Mouse (Mus musculus): ENCODE measurements around the gene 4930442H23Rik. TPM values are rescaled to one million over a fixed set of nuclear protein-coding genes. Genes with fewer than 3 reads are reported as not detected.
A peak's percentile ranks its signal among the peaks of the same experiment; 100 is the strongest.

The 4930442H23Rik gene
- polyA plus RNA-seq, 1 experiment from 2014 or later = not detected

DNA sequence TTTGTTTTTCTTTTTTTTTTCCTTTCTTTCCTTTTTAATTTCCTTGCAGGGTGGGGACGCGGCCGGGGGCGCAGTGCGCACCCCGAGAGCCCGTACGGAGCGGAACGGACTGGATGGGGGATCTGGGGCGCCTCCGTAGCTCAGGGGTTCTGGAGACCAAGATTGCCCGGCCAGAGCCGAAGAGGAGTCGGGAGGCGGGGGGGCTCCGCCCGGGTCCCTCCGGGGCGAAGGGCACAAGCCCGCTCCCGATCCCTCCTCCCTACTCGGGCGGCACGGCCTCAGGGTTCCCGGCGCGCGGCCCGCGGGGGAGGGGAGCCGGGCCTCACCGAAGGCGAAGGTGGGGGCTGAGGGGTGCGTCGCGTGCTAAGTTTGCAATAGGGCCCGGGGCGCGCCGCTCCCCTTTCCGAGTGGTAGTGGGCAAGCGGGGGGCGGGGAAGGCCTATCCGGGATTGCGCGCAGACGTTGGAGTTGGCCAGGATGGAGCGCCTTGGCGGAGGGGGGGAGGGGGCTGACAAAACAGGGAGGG is 46.9 kb downstream of the 4930442H23Rik start:
- peak overlapping the region; percentile 100 for H3K4me2 ChIP-seq (ENCODE audit: low read depth, low read length, severe bottlenecking)
- no peaks in the 10 kb centered on the region for H3K9me3 ChIP-seq (ENCODE audit: control insufficient read depth, low read length)
- WGBS = 2% methylated on average over 35 of the region's 50 CpGs
- ATAC-seq (replicated peaks; ENCODE audit: low FRiP score) (peak; percentile 48), DNase-seq (ENCODE audit: low spot score) (peak; percentile 93)
- peak overlapping the region; percentile 91 for H3K27ac ChIP-seq (ENCODE audit: low read depth, low read length)
- peak overlapping the region; percentile 74 for H3K4me3 ChIP-seq (ENCODE audit: low read depth, low read length)
- peaks cover 23% of the 10 kb centered on the region for H3K4me1 ChIP-seq (replicated peaks; ENCODE audit: control insufficient read depth, insufficient read depth, low read length)
- peak overlapping the region; percentile 83 for H3K9ac ChIP-seq (ENCODE audit: low read length)
- peaks cover 29% of the 10 kb centered on the region for H3K27me3 ChIP-seq (ENCODE audit: control insufficient read depth, insufficient read depth, low read length)
- no peaks in the 10 kb centered on the region for H3K36me3 ChIP-seq (ENCODE audit: control insufficient read depth, insufficient read depth, low read length)

DNA sequence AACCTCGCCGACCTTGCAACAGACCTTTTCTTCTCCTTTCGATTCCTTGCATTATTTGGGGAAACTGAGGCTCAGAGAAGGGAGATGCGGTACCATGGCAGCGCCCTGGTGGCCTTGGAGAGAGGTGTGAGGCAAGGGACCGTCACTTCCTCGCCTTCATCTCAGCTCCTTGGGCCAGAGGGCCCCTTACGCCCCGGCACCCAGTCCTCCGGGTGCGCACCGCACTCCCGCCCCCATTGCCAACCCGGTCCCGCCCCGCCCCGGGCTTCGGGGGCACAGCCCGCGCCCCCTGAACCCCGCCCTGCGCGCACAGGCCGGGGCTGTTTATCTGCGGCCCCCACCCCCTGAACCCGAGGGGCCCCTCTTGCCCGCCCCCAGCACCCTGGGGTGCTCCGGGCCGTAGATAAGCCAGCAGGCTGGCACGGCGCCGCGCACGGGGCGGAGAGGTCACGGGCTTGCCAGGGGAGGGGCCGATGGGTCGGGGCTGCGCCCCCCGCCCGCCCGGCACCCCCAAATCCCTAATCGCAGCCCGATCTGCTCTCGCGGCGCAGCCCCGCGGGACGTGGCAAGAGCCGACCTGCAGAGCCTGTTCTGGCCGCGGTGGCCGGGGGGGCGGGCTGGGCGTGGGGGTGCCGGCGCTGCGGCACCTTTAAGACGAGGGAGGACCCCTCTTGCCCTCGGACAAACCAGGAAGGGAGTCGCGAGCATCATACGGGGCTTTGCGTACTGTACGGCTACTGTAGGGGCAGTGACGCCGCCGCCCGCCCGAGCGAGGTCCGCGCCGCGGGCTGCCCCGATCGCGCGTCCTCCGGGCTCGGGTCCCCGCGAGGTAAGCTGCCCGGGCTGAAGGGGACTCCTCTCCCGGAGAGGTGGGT is 47.6 kb downstream of the 4930442H23Rik start:
- peak; percentile 16 for ATAC-seq (replicated peaks; ENCODE audit: low FRiP score)

DNA sequence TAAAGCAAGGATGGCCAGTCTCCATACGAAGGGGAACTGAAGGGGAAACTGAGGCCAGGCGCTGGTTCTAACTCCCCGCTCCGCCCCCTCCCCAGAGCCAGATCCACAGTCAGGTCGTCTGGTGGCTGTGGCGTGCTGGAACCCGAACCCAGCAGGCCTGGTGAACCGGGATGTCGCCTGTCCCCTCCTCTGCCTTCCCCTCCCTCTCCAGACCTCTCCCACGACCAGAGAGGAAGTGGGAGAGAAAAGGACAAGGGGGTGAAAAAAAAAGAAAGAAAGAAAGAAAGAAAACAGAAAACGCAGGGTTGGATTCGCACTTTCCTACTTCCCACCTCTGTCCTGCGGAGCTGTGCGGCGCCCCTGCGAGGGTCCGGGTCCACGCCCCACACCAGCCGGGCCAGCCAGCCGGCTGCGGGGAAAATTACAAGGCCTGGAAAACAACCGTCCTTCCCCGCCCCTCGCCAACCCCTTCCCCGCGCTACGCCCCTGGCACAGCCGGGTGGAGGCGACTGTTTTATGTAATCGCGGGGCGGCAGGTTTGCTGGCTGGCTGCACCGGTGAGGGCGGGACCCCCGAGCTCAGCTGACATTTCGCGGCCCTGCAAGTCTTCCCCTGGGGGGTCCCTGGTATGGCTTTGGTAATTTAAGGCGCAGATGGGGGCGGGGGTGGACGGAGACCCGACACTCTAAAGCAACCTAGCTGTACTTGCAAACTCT is 48.5 kb downstream of the 4930442H23Rik start, which contains the start of gene Zbtb7a:
Zbtb7a (plus strand) TSS at position 255 of the 716 bp plus-strand sequence.
- H3K27me3 ChIP-seq (ENCODE audit: control insufficient read depth, insufficient read depth, low read length) = peaks cover 33% of the 10 kb centered on the region
- ATAC-seq (replicated peaks; ENCODE audit: low FRiP score) = no peak
- peak; percentile 78 for DNase-seq (ENCODE audit: low spot score)
- H3K9ac ChIP-seq (ENCODE audit: low read length) = peak within 1 kb of the TSS; percentile 83
- H3K36me3 ChIP-seq (ENCODE audit: control insufficient read depth, insufficient read depth, low read length) = no peaks in the 10 kb centered on the region
- WGBS = 3% methylated on average over 39 of the region's 41 CpGs
- H3K4me3 ChIP-seq (ENCODE audit: low read depth, low read length) = peak within 1 kb of the TSS; percentile 74
- H3K4me1 ChIP-seq (replicated peaks; ENCODE audit: control insufficient read depth, insufficient read depth, low read length) = peaks cover 20% of the 10 kb centered on the region
- peak within 1 kb of the TSS; percentile 91 for H3K27ac ChIP-seq (ENCODE audit: low read depth, low read length)
- H3K4me2 ChIP-seq (ENCODE audit: low read depth, low read length, severe bottlenecking) = peak within 1 kb of the TSS; percentile 100
- no peaks in the 10 kb centered on the region for H3K9me3 ChIP-seq (ENCODE audit: control insufficient read depth, low read length)

More for the DNA sequence above, 47.6 kb downstream of the 4930442H23Rik start:
- peaks cover 29% of the 10 kb centered on the region for H3K27me3 ChIP-seq (ENCODE audit: control insufficient read depth, insufficient read depth, low read length)
- peak overlapping the region; percentile 74 for H3K4me3 ChIP-seq (ENCODE audit: low read depth, low read length)
- no peaks in the 10 kb centered on the region for H3K36me3 ChIP-seq (ENCODE audit: control insufficient read depth, insufficient read depth, low read length)
- DNase-seq (ENCODE audit: low spot score) = peak; percentile 85
- H3K9ac ChIP-seq (ENCODE audit: low read length) = peak overlapping the region; percentile 83
- peaks cover 23% of the 10 kb centered on the region for H3K4me1 ChIP-seq (replicated peaks; ENCODE audit: control insufficient read depth, insufficient read depth, low read length)
- H3K4me2 ChIP-seq (ENCODE audit: low read depth, low read length, severe bottlenecking) = peak overlapping the region; percentile 100
- peak overlapping the region; percentile 91 for H3K27ac ChIP-seq (ENCODE audit: low read depth, low read length)
- H3K9me3 ChIP-seq (ENCODE audit: control insufficient read depth, low read length) = no peaks in the 10 kb centered on the region
- WGBS = 1% methylated on average over 78 of the region's 86 CpGs

DNA sequence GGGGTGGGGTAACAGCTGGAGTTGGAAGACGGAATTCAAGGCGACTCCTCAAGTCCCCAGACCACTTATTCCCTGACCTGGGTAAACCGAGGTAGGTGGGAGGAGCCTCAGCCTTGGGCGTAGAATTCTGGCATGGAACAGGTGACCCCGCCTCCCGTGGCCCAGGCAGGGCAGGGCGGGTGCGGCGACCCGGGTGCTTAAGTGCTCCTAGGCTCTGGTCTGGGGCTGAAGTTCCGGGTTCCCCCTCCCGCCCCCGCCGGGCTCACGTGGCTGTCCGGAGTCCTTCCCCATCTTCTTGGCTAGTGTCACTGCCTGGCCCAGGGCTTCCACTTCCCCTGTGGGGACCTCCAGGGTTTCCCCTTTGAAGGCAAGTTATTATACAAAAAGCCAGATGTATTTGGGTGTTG is 49.5 kb downstream of the 4930442H23Rik start:
- Histone ChIP-seq H3K27me3 (ENCODE audit: control insufficient read depth, insufficient read depth, low read length) (peaks cover 33% of the 10 kb centered on the region), H3K27ac (ENCODE audit: low read depth, low read length) (no peak overlapping the region), H3K36me3 (ENCODE audit: control insufficient read depth, insufficient read depth, low read length) (no peaks in the 10 kb centered on the region), H3K4me3 (ENCODE audit: low read depth, low read length) (no peak overlapping the region), H3K4me2 (ENCODE audit: low read depth, low read length, severe bottlenecking) (no peak overlapping the region), H3K9ac (ENCODE audit: low read length) (no peak overlapping the region), H3K9me3 (ENCODE audit: control insufficient read depth, low read length) (no peaks in the 10 kb centered on the region), H3K4me1 (replicated peaks; ENCODE audit: control insufficient read depth, insufficient read depth, low read length) (peaks cover 17% of the 10 kb centered on the region)
- DNase-seq (ENCODE audit: low spot score) (no peak), ATAC-seq (replicated peaks; ENCODE audit: low FRiP score) (no peak)
- 3% methylated on average over 16 of the region's 16 CpGs for WGBS

Other genes with a start within 250 kb of the 4930442H23Rik start
- gene Gng7, start 168.9 kb downstream of the 4930442H23Rik start, polyA plus RNA-seq (2014; fragmentation: Nextera tagmentation; extraction: Ambion mirVana) = 8.0 and 9.2 TPM in 2 replicates
- gene Diras1, start 158.2 kb downstream of the 4930442H23Rik start, polyA plus RNA-seq (2014; fragmentation: Nextera tagmentation; extraction: Ambion mirVana) = 1.5 and 2.2 TPM in 2 replicates
- gene Slc39a3, start 146.4 kb downstream of the 4930442H23Rik start, polyA plus RNA-seq (2014; fragmentation: Nextera tagmentation; extraction: Ambion mirVana) = 19.4 and 21.6 TPM in 2 replicates
- gene Sgta, start 123.7 kb downstream of the 4930442H23Rik start, polyA plus RNA-seq (2014; fragmentation: Nextera tagmentation; extraction: Ambion mirVana) = 259 and 265 TPM in 2 replicates
- gene Thop1, start 113.8 kb downstream of the 4930442H23Rik start, polyA plus RNA-seq (2014; fragmentation: Nextera tagmentation; extraction: Ambion mirVana) = 76.1 and 78.9 TPM in 2 replicates
- gene Creb3l3, start 85.0 kb downstream of the 4930442H23Rik start, polyA plus RNA-seq (2014; fragmentation: Nextera tagmentation; extraction: Ambion mirVana) = 0.33 and 0.49 TPM in 2 replicates
- gene Map2k2, start 77.9 kb downstream of the 4930442H23Rik start, polyA plus RNA-seq (2014; fragmentation: Nextera tagmentation; extraction: Ambion mirVana) = 212 and 232 TPM in 2 replicates
- gene Zbtb7a, start 48.6 kb downstream of the 4930442H23Rik start, polyA plus RNA-seq (2014; fragmentation: Nextera tagmentation; extraction: Ambion mirVana) = 8.8 and 10.1 TPM in 2 replicates
- gene Pias4, start 15.9 kb downstream of the 4930442H23Rik start, polyA plus RNA-seq (2014; fragmentation: Nextera tagmentation; extraction: Ambion mirVana) = 54.0 and 65.0 TPM in 2 replicates
- 467 and 501 TPM in 2 replicates for gene Eef2, start 7.2 kb downstream of the 4930442H23Rik start, polyA plus RNA-seq (2014; fragmentation: Nextera tagmentation; extraction: Ambion mirVana)
- gene Dapk3, start 844 bp downstream of the 4930442H23Rik start, polyA plus RNA-seq (2014; fragmentation: Nextera tagmentation; extraction: Ambion mirVana) = 54.8 and 59.3 TPM in 2 replicates
- gene Nmrk2, start 18.2 kb upstream of the 4930442H23Rik start, polyA plus RNA-seq (2014; fragmentation: Nextera tagmentation; extraction: Ambion mirVana) = not detected in 2 replicates
- gene Atcay, start 47.0 kb upstream of the 4930442H23Rik start, polyA plus RNA-seq (2014; fragmentation: Nextera tagmentation; extraction: Ambion mirVana) = 20.9 and 23.2 TPM in 2 replicates
- gene Zfr2, start 49.3 kb upstream of the 4930442H23Rik start, polyA plus RNA-seq (2014; fragmentation: Nextera tagmentation; extraction: Ambion mirVana) = 5.3 and 6.4 TPM in 2 replicates
- gene Matk, start 69.1 kb upstream of the 4930442H23Rik start, polyA plus RNA-seq (2014; fragmentation: Nextera tagmentation; extraction: Ambion mirVana) = 2.6 and 4.0 TPM in 2 replicates
- gene Mrpl54, start 83.1 kb upstream of the 4930442H23Rik start, polyA plus RNA-seq (2014; fragmentation: Nextera tagmentation; extraction: Ambion mirVana) = 147 and 154 TPM in 2 replicates
- gene Apba3, start 83.1 kb upstream of the 4930442H23Rik start, polyA plus RNA-seq (2014; fragmentation: Nextera tagmentation; extraction: Ambion mirVana) = 36.2 and 42.0 TPM in 2 replicates
- gene Tjp3, start 107.7 kb upstream of the 4930442H23Rik start, polyA plus RNA-seq (2014; fragmentation: Nextera tagmentation; extraction: Ambion mirVana) = 10.1 and 11.9 TPM in 2 replicates
- gene Pip5k1c, start 109.1 kb upstream of the 4930442H23Rik start, polyA plus RNA-seq (2014; fragmentation: Nextera tagmentation; extraction: Ambion mirVana) = 74.1 and 74.9 TPM in 2 replicates
- gene Cactin, start 137.3 kb upstream of the 4930442H23Rik start, polyA plus RNA-seq (2014; fragmentation: Nextera tagmentation; extraction: Ambion mirVana) = 51.2 and 53.2 TPM in 2 replicates
- gene Tbxa2r, start 144.9 kb upstream of the 4930442H23Rik start, polyA plus RNA-seq (2014; fragmentation: Nextera tagmentation; extraction: Ambion mirVana) = 1.9 and 2.6 TPM in 2 replicates
- 0.07 TPM in 1 of 2 replicates, not detected in the other for gene Gipc3, start 159.4 kb upstream of the 4930442H23Rik start, polyA plus RNA-seq (2014; fragmentation: Nextera tagmentation; extraction: Ambion mirVana)
- gene Hmg20b, start 166.6 kb upstream of the 4930442H23Rik start, polyA plus RNA-seq (2014; fragmentation: Nextera tagmentation; extraction: Ambion mirVana) = 109 and 111 TPM in 2 replicates
- gene Mfsd12, start 173.6 kb upstream of the 4930442H23Rik start, polyA plus RNA-seq (2014; fragmentation: Nextera tagmentation; extraction: Ambion mirVana) = 4.5 and 4.7 TPM in 2 replicates
- gene 4930404N11Rik, start 182.0 kb upstream of the 4930442H23Rik start, polyA plus RNA-seq (2014; fragmentation: Nextera tagmentation; extraction: Ambion mirVana) = 0.15 and 0.40 TPM in 2 replicates
- gene Fzr1, start 194.7 kb upstream of the 4930442H23Rik start, polyA plus RNA-seq (2014; fragmentation: Nextera tagmentation; extraction: Ambion mirVana) = 132 and 144 TPM in 2 replicates
- 61.0 and 66.3 TPM in 2 replicates for gene Dohh, start 200.6 kb upstream of the 4930442H23Rik start, polyA plus RNA-seq (2014; fragmentation: Nextera tagmentation; extraction: Ambion mirVana)
- gene Gm48551, start 200.6 kb upstream of the 4930442H23Rik start, polyA plus RNA-seq (2014; fragmentation: Nextera tagmentation; extraction: Ambion mirVana) = 3.0 and 3.5 TPM in 2 replicates
- gene Gm48552, start 205.2 kb upstream of the 4930442H23Rik start, polyA plus RNA-seq (2014; fragmentation: Nextera tagmentation; extraction: Ambion mirVana) = 1.1 and 3.0 TPM in 2 replicates
- gene Smim24, start 209.2 kb upstream of the 4930442H23Rik start, polyA plus RNA-seq (2014; fragmentation: Nextera tagmentation; extraction: Ambion mirVana) = 2.8 and 3.3 TPM in 2 replicates

Measured in forebrain, embryonic 11.5 days (tissue).